Comparison of ENCODE assay signal across 8 mouse cellular contexts in genomic region chr10:59222271-59223101, GRCm38 (mm10). TPM values are rescaled to one million over a fixed set of nuclear protein-coding genes. Genes with fewer than 3 reads are reported as not detected.
DNase-seq lines count a peak whose midpoint lies in the region; ATAC-seq and TF ChIP-seq lines count a peak whose summit lies in the region.

No protein-coding gene starts in this region.

- 2% methylated on average over 49 of the region's 49 CpGs for WGBS in embryonic facial prominence, embryonic 11.5 days
- 3% methylated on average over 49 of the region's 49 CpGs for WGBS in kidney, adult 2 months
- 5% methylated on average over 49 of the region's 49 CpGs for WGBS in liver, embryonic 11.5 days
- 3% methylated on average over 49 of the region's 49 CpGs for WGBS in midbrain, embryonic 16.5 days

- ATAC-seq in embryonic facial prominence, embryonic 11.5 days (replicated peaks; ENCODE audit: insufficient number of reproducible peaks, low FRiP score, low TSS enrichment, low read depth) = peak; percentile 23; the same call in 1 of the 2 replicates
- peak; percentile 16 for ATAC-seq in liver, embryonic 11.5 days (replicated peaks; ENCODE audit: low FRiP score)
- no peak for ATAC-seq in midbrain, embryonic 16.5 days

- H3K9me3 ChIP-seq in embryonic facial prominence, embryonic 11.5 days (replicated peaks; ENCODE audit: control insufficient read depth, low read length) = no peaks in the 10 kb centered on the region
- no peaks in the 10 kb centered on the region for H3K9me3 ChIP-seq in liver, embryonic 11.5 days (ENCODE audit: control insufficient read depth, low read length)
- no peaks in the 10 kb centered on the region for H3K9me3 ChIP-seq in midbrain, embryonic 16.5 days (replicated peaks; ENCODE audit: control insufficient read depth, low read length, poor library complexity, severe bottlenecking)

- peak overlapping the region; percentile 91; the same call in 1 of the 2 replicates for H3K27ac ChIP-seq in embryonic facial prominence, embryonic 11.5 days (replicated peaks; ENCODE audit: low read depth, low read length)
- H3K27ac ChIP-seq in kidney, adult 2 months (ENCODE audit: insufficient read depth, low read depth, low read length) = peak overlapping the region; percentile 48; the same call in 1 of the 2 replicates
- H3K27ac ChIP-seq in liver, embryonic 11.5 days (ENCODE audit: low read depth, low read length) = no peak overlapping the region
- peak overlapping the region; percentile 96 for H3K27ac ChIP-seq in midbrain, embryonic 16.5 days (ENCODE audit: low read length)

- peak overlapping the region; percentile 98 for H3K4me2 ChIP-seq in embryonic facial prominence, embryonic 11.5 days (ENCODE audit: low read depth, low read length)
- H3K4me2 ChIP-seq in liver, embryonic 11.5 days = peak overlapping the region; percentile 98
- peak overlapping the region; percentile 99 for H3K4me2 ChIP-seq in midbrain, embryonic 16.5 days (ENCODE audit: low read length)

- no peaks in the 10 kb centered on the region for H3K36me3 ChIP-seq in embryonic facial prominence, embryonic 11.5 days (replicated peaks; ENCODE audit: control insufficient read depth, insufficient read depth, low read depth, low read length)
- H3K36me3 ChIP-seq in kidney, adult 2 months (ENCODE audit: control insufficient read depth, insufficient read depth, low read length) = no peaks in the 10 kb centered on the region
- no peaks in the 10 kb centered on the region for H3K36me3 ChIP-seq in liver, embryonic 11.5 days (ENCODE audit: control insufficient read depth, insufficient read depth, low read length)
- no peaks in the 10 kb centered on the region for H3K36me3 ChIP-seq in midbrain, embryonic 16.5 days (ENCODE audit: control insufficient read depth, insufficient read depth, low read length)

- DNase-seq in B cell, adult 2 months = peak; percentile 8 to 29
- peak; percentile 36 to 48 for DNase-seq in adrenal gland, adult 18-20 months (ENCODE audit: low spot score in 2 of 2)
- DNase-seq in embryonic facial prominence, embryonic 11.5 days (ENCODE audit: low spot score) = no peak
- peak; percentile 8 for DNase-seq in heart, adult 9 months (ENCODE audit: low spot score in 2 of 2)
- DNase-seq in kidney, adult 2 months = peak; percentile 23
- peak; percentile 38 for DNase-seq in liver, embryonic 11.5 days (ENCODE audit: low spot score)
- peak; percentile 52 for DNase-seq in testis, postnatal 10 days (ENCODE audit: low spot score)

- peak overlapping the region; percentile 82 for H3K4me3 ChIP-seq in embryonic facial prominence, embryonic 11.5 days (ENCODE audit: low read depth, low read length)
- H3K4me3 ChIP-seq in kidney, adult 2 months (ENCODE audit: insufficient read depth, low read depth, low read length) = peak overlapping the region; percentile 97
- H3K4me3 ChIP-seq in liver, embryonic 11.5 days (ENCODE audit: low read depth, low read length) = peak overlapping the region; percentile 60
- H3K4me3 ChIP-seq in midbrain, embryonic 16.5 days (ENCODE audit: low read depth, low read length) = peak overlapping the region; percentile 90

- H3K4me1 ChIP-seq in embryonic facial prominence, embryonic 11.5 days (ENCODE audit: control insufficient read depth, insufficient read depth, low read length) = no peaks in the 10 kb centered on the region; the same call in 1 of the 2 replicates
- no peaks in the 10 kb centered on the region for H3K4me1 ChIP-seq in kidney, adult 2 months (ENCODE audit: control insufficient read depth, insufficient read depth, low read length)
- peaks cover 6% of the 10 kb centered on the region for H3K4me1 ChIP-seq in liver, embryonic 11.5 days (replicated peaks; ENCODE audit: control insufficient read depth, insufficient read depth, low read length)
- H3K4me1 ChIP-seq in midbrain, embryonic 16.5 days (ENCODE audit: control insufficient read depth, insufficient read depth, low read length) = peaks cover 23% of the 10 kb centered on the region

- no peak for TF ChIP-seq POLR2A in kidney, adult 2 months (IDR thresholded peaks at IDR 0.05; ENCODE audit: low read depth, low read length)

- peak overlapping the region; percentile 91 for H3K9ac ChIP-seq in embryonic facial prominence, embryonic 11.5 days (replicated peaks; ENCODE audit: low read length)
- peak overlapping the region; percentile 66 for H3K9ac ChIP-seq in liver, embryonic 11.5 days (ENCODE audit: low read depth, low read length)
- H3K9ac ChIP-seq in midbrain, embryonic 16.5 days (ENCODE audit: low read depth, low read length) = peak overlapping the region; percentile 90

- H3K27me3 ChIP-seq in embryonic facial prominence, embryonic 11.5 days (ENCODE audit: control insufficient read depth, insufficient read depth, low read length) = no peaks in the 10 kb centered on the region
- H3K27me3 ChIP-seq in kidney, adult 2 months (replicated peaks; ENCODE audit: control insufficient read depth, insufficient read depth, low read length) = no peaks in the 10 kb centered on the region
- peaks cover 33% of the 10 kb centered on the region for H3K27me3 ChIP-seq in liver, embryonic 11.5 days (replicated peaks; ENCODE audit: control insufficient read depth, insufficient read depth, low read length)
- no peaks in the 10 kb centered on the region for H3K27me3 ChIP-seq in midbrain, embryonic 16.5 days (ENCODE audit: control insufficient read depth, insufficient read depth, low read depth, low read length)

- no peak for TF ChIP-seq CTCF in kidney, adult 2 months (conservative IDR thresholded peaks at IDR 0.05; ENCODE audit: insufficient read depth, insufficient read length, low read depth, low read length)

RNA-seq across cellular contexts. Expression of gene Sowahc, which starts 0.7 kb away (rescaled TPM):
- total RNA-seq in adrenal gland, adult 18-20 months (2021) = 10 to 100 TPM; 34.8 to 56.6 TPM
- 11.1 and 11.5 TPM in 2 replicates for polyA plus RNA-seq in embryonic facial prominence, embryonic 11.5 days (2014; fragmentation: Nextera tagmentation; extraction: Ambion mirVana)
- 4.3 and 4.6 TPM in 2 replicates for polyA plus RNA-seq in kidney, adult 2 months (2012; rRNA removed)
- polyA plus RNA-seq in liver, embryonic 11.5 days (2014; fragmentation: Nextera tagmentation; extraction: Ambion mirVana) = 3.6 and 4.5 TPM in 2 replicates
- polyA plus RNA-seq in midbrain, embryonic 16.5 days (2015; fragmentation: Nextera tagmentation; extraction: Ambion mirVana) = 22.1 and 23.8 TPM in 2 replicates

RNA-seq across cellular contexts. Expression of gene Sept10, which starts 0.8 kb away (rescaled TPM):
- total RNA-seq in adrenal gland, adult 18-20 months (2021) = 10 to 100 TPM; 36.5 to 38.8 TPM
- 49.4 and 50.5 TPM in 2 replicates for polyA plus RNA-seq in embryonic facial prominence, embryonic 11.5 days (2014; fragmentation: Nextera tagmentation; extraction: Ambion mirVana)
- polyA plus RNA-seq in kidney, adult 2 months (2012; rRNA removed) = 8.1 and 9.1 TPM in 2 replicates
- polyA plus RNA-seq in liver, embryonic 11.5 days (2014; fragmentation: Nextera tagmentation; extraction: Ambion mirVana) = 28.4 and 30.9 TPM in 2 replicates
- polyA plus RNA-seq in midbrain, embryonic 16.5 days (2015; fragmentation: Nextera tagmentation; extraction: Ambion mirVana) = 10.4 and 13.3 TPM in 2 replicates
